Mouse (Mus musculus) hindbrain, postnatal 0 days (tissue): ENCODE results near the gene Mios. TPM values are rescaled to one million over a fixed set of nuclear protein-coding genes. Genes with fewer than 3 reads are reported as not detected.

Experiments used
- ATAC-seq: fragments of 200-750 bp; cut with Nextera tagmentation; 2 replicates; pipeline ENCODE4 v1.8.0; 2017; ENCODE audit warnings: mild to moderate bottlenecking, moderate TSS enrichment, moderate library complexity
- DNase-seq: peaks from one replicate; pipeline ENCODE4 v3.0.0-alpha.2; 2015; ENCODE audit warnings: low spot score
- H3K27ac ChIP-seq: fragments of 300-500 bp; sonication (generic); 2 replicates; pipeline ENCODE4 v1.5.1; 2014; ENCODE audit warnings: mild to moderate bottlenecking
- H3K27me3 ChIP-seq: fragments of 300-500 bp; sonication (generic); 2 replicates; pipeline ENCODE4 v1.6.1; 2014; ENCODE audit warnings: low read length, mixed read lengths; ENCODE audit not compliant: insufficient read depth
- H3K36me3 ChIP-seq: fragments of 300-500 bp; sonication (generic); 2 replicates; pipeline ENCODE4 v1.6.1; 2014; ENCODE audit warnings: low read length, mixed read lengths; ENCODE audit not compliant: insufficient read depth
- H3K4me1 ChIP-seq: fragments of 300-500 bp; sonication (generic); 2 replicates; pipeline ENCODE4 v1.6.1; 2014; ENCODE audit warnings: antibody characterized with exemption, low read length, mixed read lengths; ENCODE audit not compliant: insufficient read depth
- H3K4me2 ChIP-seq: fragments of 300-500 bp; sonication (generic); 2 replicates; pipeline ENCODE4 v1.6.1; 2014; ENCODE audit warnings: low read depth, mild to moderate bottlenecking, low read length, moderate library complexity, mixed read lengths
- H3K4me3 ChIP-seq: fragments of 300-500 bp; sonication (generic); 2 replicates; pipeline ENCODE4 v1.5.1; 2014; ENCODE audit warnings: low read length
- H3K9ac ChIP-seq: fragments of 300-500 bp; sonication (generic); replicated peaks from 2 replicates; pipeline ENCODE4 v1.6.1; 2014; ENCODE audit warnings: mild to moderate bottlenecking, low read length, moderate library complexity, mixed read lengths
- H3K9me3 ChIP-seq: fragments of 300-500 bp; sonication (generic); 2 replicates; pipeline ENCODE4 v1.6.1; 2016; ENCODE audit warnings: low read length, mixed read lengths
- CTCF ChIP-seq: IDR thresholded peaks from 2 replicates; pipeline ENCODE4 v1.5.1; 2016; ENCODE audit warnings: antibody characterized with exemption, control low read depth, low read depth
- WGBS: fragments of 180-500 bp; shearing (Covaris S2); extraction: QIAGEN DNeasy Blood & Tissue Kit; methylation state at CpG from one replicate; pipeline ENCODE4 v1.1.7; 2014; 5-methylcytosine and 5-hydroxymethylcytosine counted together
- polyA plus RNA-seq: library from polyadenylated mRNA; unstranded; fragments of >200 nt; fragmentation: Nextera tagmentation; extraction: Ambion mirVana; gene quantifications from 2 replicates; pipeline ENCODE4 v1.2.1, GENCODE M21; 2015
- total RNA-seq: library from RNA; depleted of rRNA; stranded (reverse); fragments of >200 nt; gene quantifications from 2 replicates; pipeline ENCODE4 v1.2.3, GENCODE M21; 2014; rRNA removed

Mios gene
- total RNA-seq (18.9 and 20.8 TPM in 2 replicates), polyA plus RNA-seq (21.3 and 21.4 TPM in 2 replicates)

GRCm38 (mm10) chr6:8209047-8209865, at the start of gene Mios:
Gene Mios, plus strand, starts transcription at chr6:8209222.
- Histone ChIP-seq H3K9me3 (no peaks in the 10 kb centered on the region), H3K4me3 (peak within 1 kb of the TSS; percentile 77), H3K9ac (peak within 1 kb of the TSS; percentile 88), H3K27ac (peak within 1 kb of the TSS; percentile 93), H3K4me1 (0 out of 2 replicates have a peak, but pooled peaks cover 4% of the 10 kb centered on the region), H3K4me2 (peak within 1 kb of the TSS; percentile 55), H3K36me3 (no peaks in the 10 kb centered on the region), H3K27me3 (no peaks in the 10 kb centered on the region)
- under 1% methylated on average over 62 of the region's 90 CpGs for WGBS
- DNase-seq (peak; percentile 93), ATAC-seq (peak; percentile 99)
- 0 out of 2 replicates have a peak, but pooled peaks have one; percentile 27 for TF ChIP-seq CTCF

DNA sequence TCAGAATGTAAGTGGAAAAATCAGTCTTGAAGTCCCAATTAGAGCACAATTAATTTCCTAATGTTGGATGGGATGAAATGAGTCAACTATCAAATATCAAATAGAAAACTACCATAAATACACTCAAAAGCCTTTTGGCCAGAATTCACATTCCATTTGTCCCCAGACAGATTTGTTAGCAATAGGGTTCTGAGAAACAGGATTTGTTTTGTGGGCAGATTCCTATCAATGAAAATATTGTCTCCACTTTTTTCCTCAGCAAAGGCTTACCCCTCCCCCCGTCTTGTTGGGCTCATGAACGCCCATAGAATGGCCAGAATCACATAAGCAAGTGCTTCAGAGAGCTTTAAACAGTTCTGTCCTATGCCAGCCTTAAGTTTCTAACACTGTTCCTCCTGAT, 49.0 kb upstream of the Mios start:
- Histone ChIP-seq H3K4me3 (no peak overlapping the region), H3K27ac (no peak overlapping the region), H3K36me3 (no peaks in the 10 kb centered on the region), H3K27me3 (no peaks in the 10 kb centered on the region), H3K9ac (no peak overlapping the region), H3K4me2 (no peak overlapping the region), H3K4me1 (no peaks in the 10 kb centered on the region), H3K9me3 (no peaks in the 10 kb centered on the region)
- no peak for TF ChIP-seq CTCF
- no peak for DNase-seq
- WGBS: 51% methylated on average over 2 of the region's 2 CpGs
- no peak for ATAC-seq

DNA sequence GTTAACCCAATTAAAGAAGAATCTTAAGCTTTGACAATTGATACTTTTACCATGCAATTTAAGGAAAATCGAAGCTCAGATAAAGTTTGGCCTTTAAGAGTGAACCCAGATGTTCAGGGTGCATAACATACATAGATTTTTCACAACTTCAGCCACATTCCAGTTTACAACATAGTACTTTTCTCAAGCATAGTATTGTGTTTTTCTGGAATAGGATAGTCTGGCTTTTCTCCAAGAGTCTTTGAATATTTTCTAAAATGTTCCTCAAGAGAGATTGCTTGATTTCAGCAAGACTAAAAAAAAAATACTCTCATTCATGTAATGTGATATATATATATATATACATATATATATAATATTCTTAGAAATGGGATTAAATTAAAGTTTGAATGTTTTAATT, 44.3 kb upstream of the Mios start:
- ATAC-seq (no peak), DNase-seq (no peak)
- TF ChIP-seq CTCF: no peak
- Histone ChIP-seq H3K36me3 (no peaks in the 10 kb centered on the region), H3K4me1 (no peaks in the 10 kb centered on the region), H3K9ac (no peak overlapping the region), H3K4me2 (no peak overlapping the region), H3K9me3 (no peaks in the 10 kb centered on the region), H3K4me3 (no peak overlapping the region), H3K27me3 (no peaks in the 10 kb centered on the region), H3K27ac (no peak overlapping the region)
- 83% methylated on average over 1 of the region's 1 CpGs for WGBS

- 69% methylated on average over 1 of the region's 1 CpGs for WGBS
- no peak overlapping the region for H3K9ac ChIP-seq
- H3K36me3 ChIP-seq: no peaks in the 10 kb centered on the region
- H3K4me2 ChIP-seq: no peak overlapping the region
- no peaks in the 10 kb centered on the region for H3K9me3 ChIP-seq
- DNase-seq (no peak), ATAC-seq (no peak)
- H3K27me3 ChIP-seq: no peaks in the 10 kb centered on the region
- TF ChIP-seq CTCF: no peak
- H3K27ac ChIP-seq: no peak overlapping the region
- H3K4me3 ChIP-seq: no peak overlapping the region
- H3K4me1 ChIP-seq: no peaks in the 10 kb centered on the region
These were observed 36.9 kb upstream of the Mios start for GRCm38 (mm10) chr6:8172101-8172500.

- ATAC-seq: peak; percentile 40; the same call in 1 of the 2 replicates
- no peak for DNase-seq
- H3K27ac ChIP-seq: no peak overlapping the region
- H3K36me3 ChIP-seq: no peaks in the 10 kb centered on the region
- H3K4me3 ChIP-seq: no peak overlapping the region
- no peak for TF ChIP-seq CTCF
- H3K4me2 ChIP-seq: no peak overlapping the region
- H3K27me3 ChIP-seq: no peaks in the 10 kb centered on the region
- WGBS: 52% methylated on average over 2 of the region's 2 CpGs
- H3K4me1 ChIP-seq: no peaks in the 10 kb centered on the region
- no peaks in the 10 kb centered on the region for H3K9me3 ChIP-seq
- H3K9ac ChIP-seq: no peak overlapping the region
These were observed 35.0 kb upstream of the Mios start for GRCm38 (mm10) chr6:8174062-8174461.

GRCm38 (mm10) chr6:8175346-8175745, 33.7 kb upstream of the Mios start:
- Histone ChIP-seq H3K9me3 (no peaks in the 10 kb centered on the region), H3K36me3 (no peaks in the 10 kb centered on the region), H3K4me3 (no peak overlapping the region), H3K9ac (no peak overlapping the region), H3K27me3 (no peaks in the 10 kb centered on the region), H3K27ac (no peak overlapping the region), H3K4me1 (no peaks in the 10 kb centered on the region), H3K4me2 (no peak overlapping the region)
- TF ChIP-seq CTCF: no peak
- 94% methylated on average over 7 of the region's 7 CpGs for WGBS
- ATAC-seq (no peak), DNase-seq (no peak)

DNA sequence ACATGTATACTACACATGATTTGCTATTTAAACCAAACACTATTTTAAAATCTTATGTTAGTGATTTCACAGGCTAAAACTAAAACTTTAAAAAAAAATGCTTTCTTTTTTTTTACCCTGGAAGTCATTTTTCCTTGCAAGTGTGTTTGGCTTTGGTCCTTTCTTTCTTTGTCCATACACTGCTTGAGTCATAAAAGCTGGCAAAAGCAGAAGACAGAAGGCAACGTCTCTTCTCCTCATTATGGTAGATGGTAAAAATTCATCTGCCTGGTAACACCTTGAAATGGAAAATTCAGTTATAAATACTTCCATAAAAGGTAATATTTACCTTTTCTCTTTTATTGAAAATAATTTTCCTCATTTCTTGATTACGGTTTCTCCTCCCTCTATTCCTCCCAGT, 32.9 kb upstream of the Mios start:
- Histone ChIP-seq H3K4me3 (no peak overlapping the region), H3K4me1 (no peaks in the 10 kb centered on the region), H3K4me2 (no peak overlapping the region), H3K9ac (no peak overlapping the region), H3K36me3 (no peaks in the 10 kb centered on the region), H3K27ac (no peak overlapping the region), H3K9me3 (no peaks in the 10 kb centered on the region), H3K27me3 (no peaks in the 10 kb centered on the region)
- DNase-seq (no peak), ATAC-seq (no peak)
- no peak for TF ChIP-seq CTCF
- 82% methylated on average over 2 of the region's 2 CpGs for WGBS
